Mouse (Mus musculus) colon, adult 2 months (tissue): ENCODE results near the gene Olfr1033. TPM values are rescaled to one million over a fixed set of nuclear protein-coding genes. Genes with fewer than 3 reads are reported as not detected.

ENCODE experiments used
- polyA plus RNA-seq: library from polyadenylated mRNA; depleted of rRNA; stranded (reverse); fragments of >200 nt; gene quantifications from 2 replicates; pipeline ENCODE4 v1.2.3, GENCODE M21; 2012; rRNA removed

Gene Olfr1033
- polyA plus RNA-seq, result 0.08 and 0.14 TPM in 2 replicates

GRCm38 (mm10) chr2:86020406-86020805 lies at the start of gene Olfr1033:
Gene Olfr1033 (plus strand): TSS chr2:86020633.

GRCm38 (mm10) chr2:85973595-85973994 lies 46.8 kb upstream of the Olfr1033 start, which contains the start of gene Olfr1029:
Gene Olfr1029 (plus strand): TSS chr2:85973895.

GRCm38 (mm10) chr2:85978976-85979375 lies 41.5 kb upstream of the Olfr1033 start, which contains the start of gene Olfr1030:
Gene Olfr1030 (plus strand): TSS chr2:85979276.

GRCm38 (mm10) chr2:85990004-85990403 lies 30.4 kb upstream of the Olfr1033 start, which contains the start of gene Olfr1031:
Gene Olfr1031 (plus strand): TSS chr2:85990304.

GRCm38 (mm10) chr2:86005240-86005639 lies 15.2 kb upstream of the Olfr1033 start, which contains the start of gene Olfr1032:
Gene Olfr1032 (plus strand): TSS chr2:86005540.

GRCm38 (mm10) chr2:86045561-86045960 lies 25.1 kb downstream of the Olfr1033 start, which contains the start of gene Olfr1034:
Gene Olfr1034 (plus strand): TSS chr2:86045861.

GRCm38 (mm10) chr2:86073692-86074091 lies 53.3 kb downstream of the Olfr1033 start, which contains the start of gene Olfr1036:
Gene Olfr1036 (plus strand): TSS chr2:86073992.

GRCm38 (mm10) chr2:86087285-86087684 lies 66.9 kb downstream of the Olfr1033 start, which contains the start of gene Olfr1037:
Gene Olfr1037 (minus strand): TSS chr2:86087385.

Other genes starting within 250 kb of the Olfr1033 start
- not detected in 2 replicates for gene Olfr1014, start 247.9 kb upstream of the Olfr1033 start, polyA plus RNA-seq
- gene Olfr1015, start 238.6 kb upstream of the Olfr1033 start, polyA plus RNA-seq, result not detected in 2 replicates
- not detected in 2 replicates for gene Olfr1016, start 218.1 kb upstream of the Olfr1033 start, polyA plus RNA-seq
- gene Olfr1018, start 202.2 kb upstream of the Olfr1033 start, polyA plus RNA-seq, result not detected in 2 replicates
- not detected in 2 replicates for gene Olfr1019, start 175.2 kb upstream of the Olfr1033 start, polyA plus RNA-seq
- gene Olfr1020, start 173.6 kb upstream of the Olfr1033 start, polyA plus RNA-seq, result not detected in 2 replicates
- not detected in 2 replicates for gene Olfr1022, start 152.0 kb upstream of the Olfr1033 start, polyA plus RNA-seq
- not detected in 2 replicates for gene Olfr1023, start 135.0 kb upstream of the Olfr1033 start, polyA plus RNA-seq
- not detected in 2 replicates for gene Olfr1024, start 115.6 kb upstream of the Olfr1033 start, polyA plus RNA-seq
- gene Olfr1025-ps1, start 105.4 kb upstream of the Olfr1033 start, polyA plus RNA-seq, result not detected in 2 replicates
- not detected in 2 replicates for gene Olfr1026, start 99.1 kb upstream of the Olfr1033 start, polyA plus RNA-seq
- not detected in 2 replicates for gene Olfr1028, start 70.2 kb upstream of the Olfr1033 start, polyA plus RNA-seq
- gene Olfr1029, start 46.7 kb upstream of the Olfr1033 start, polyA plus RNA-seq, result not detected in 2 replicates
- gene Olfr1030, start 41.4 kb upstream of the Olfr1033 start, polyA plus RNA-seq, result not detected in 2 replicates
- not detected in 2 replicates for gene Olfr1031, start 30.3 kb upstream of the Olfr1033 start, polyA plus RNA-seq
- not detected in 2 replicates for gene Olfr1032, start 15.1 kb upstream of the Olfr1033 start, polyA plus RNA-seq
- gene Olfr1034, start 25.2 kb downstream of the Olfr1033 start, polyA plus RNA-seq, result 0.03 TPM in 1 of 2 replicates, not detected in the other
- not detected in 2 replicates for gene Olfr1036, start 53.4 kb downstream of the Olfr1033 start, polyA plus RNA-seq
- not detected in 2 replicates for gene Olfr1037, start 66.8 kb downstream of the Olfr1033 start, polyA plus RNA-seq
- gene Olfr1039, start 115.3 kb downstream of the Olfr1033 start, polyA plus RNA-seq, result not detected in 2 replicates
- not detected in 2 replicates for gene Olfr1040, start 126.1 kb downstream of the Olfr1033 start, polyA plus RNA-seq
- not detected in 2 replicates for gene Olfr1042, start 141.2 kb downstream of the Olfr1033 start, polyA plus RNA-seq
- not detected in 2 replicates for gene Olfr1043, start 146.9 kb downstream of the Olfr1033 start, polyA plus RNA-seq
- not detected in 2 replicates for gene Olfr1044, start 157.2 kb downstream of the Olfr1033 start, polyA plus RNA-seq
- gene Olfr52, start 165.1 kb downstream of the Olfr1033 start, polyA plus RNA-seq, result not detected in 2 replicates
- not detected in 2 replicates for gene Olfr1045, start 182.4 kb downstream of the Olfr1033 start, polyA plus RNA-seq
- not detected in 2 replicates for gene Olfr1046, start 198.7 kb downstream of the Olfr1033 start, polyA plus RNA-seq
- not detected in 2 replicates for gene Olfr1047, start 210.8 kb downstream of the Olfr1033 start, polyA plus RNA-seq
- not detected in 2 replicates for gene Olfr1048, start 219.7 kb downstream of the Olfr1033 start, polyA plus RNA-seq
- not detected in 2 replicates for gene Olfr1049, start 237.7 kb downstream of the Olfr1033 start, polyA plus RNA-seq